Comparison of ENCODE assay signal across 22 mouse cellular contexts in the genomic region with DNA sequence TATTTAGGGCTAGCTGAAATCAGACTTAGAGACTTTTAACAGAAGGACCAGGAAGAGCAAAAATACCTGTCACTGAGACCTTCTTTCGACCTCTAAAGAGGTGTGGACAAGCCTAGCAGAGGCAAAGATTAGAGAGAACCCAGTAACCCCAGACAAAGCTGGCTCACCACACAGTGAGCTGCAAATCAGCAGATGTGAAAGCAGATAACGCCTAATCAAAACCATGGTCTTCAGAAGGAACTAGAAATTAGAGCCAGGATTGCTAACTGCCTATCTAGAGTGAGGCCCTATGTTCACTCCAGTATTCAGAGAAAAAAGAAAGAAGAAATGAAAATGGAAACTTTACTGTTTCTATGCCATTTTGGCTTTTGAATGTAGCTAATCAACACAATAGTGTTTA. TPM values are rescaled to one million over a fixed set of nuclear protein-coding genes. Genes with fewer than 3 reads are reported as not detected.
DNase-seq lines count a peak whose midpoint lies in the region; ATAC-seq and TF ChIP-seq lines count a peak whose summit lies in the region.
"Had no signal": no experiment of that assay in that cellular context is flagged by ENCODE, and none has a peak within 500 bp of the region (broad histone marks: within the 10 kb centered on the region; RNA-seq: fewer than 3 reads in every experiment).

No protein-coding gene starts in this region.

- no peak for TF ChIP-seq CTCF in heart, adult 2 months (IDR thresholded peaks at IDR 0.05)

- H3K4me1 ChIP-seq in heart, adult 2 months (ENCODE audit: control insufficient read depth, insufficient read depth, low read length), result peaks cover 4% of the 10 kb centered on the region
- H3K4me1 ChIP-seq: embryonic facial prominence, embryonic 12.5 days; heart, embryonic 12.5 days; hindbrain, embryonic 10.5 days; hindbrain, embryonic 15.5 days had no signal

- DNase-seq in heart, adult 2 months, result no peak
- no peak for DNase-seq in heart, adult 18-20 months
- DNase-seq in CD4-positive helper T cell, adult 2 months (ENCODE audit: low read depth, low spot score), result peak; percentile 30
- DNase-seq in cerebellum, adult 9-10 months, result no peak
- no peak for DNase-seq in heart, adult 11 months
- DNase-seq in kidney, adult 8-10 months, result no peak
- DNase-seq: adrenal gland, postnatal 10 days; cerebellum, adult 11-12 months; cerebellum, adult 9-11 months; gastrocnemius, postnatal 14 days had no signal

- no peak for TF ChIP-seq EP300 in heart, adult 2 months (IDR thresholded peaks at IDR 0.05; ENCODE audit: insufficient read depth, low read depth, low read length)

- no peaks in the 10 kb centered on the region for H3K27me3 ChIP-seq in heart, adult 2 months (ENCODE audit: control insufficient read depth, insufficient read depth, low read length)
- H3K27me3 ChIP-seq: embryonic facial prominence, embryonic 12.5 days; heart, embryonic 12.5 days; hindbrain, embryonic 15.5 days had no signal

- H3K9ac ChIP-seq in heart, adult 2 months (ENCODE audit: low read depth, low read length), result no peak overlapping the region
- H3K9ac ChIP-seq: embryonic facial prominence, embryonic 12.5 days; heart, embryonic 12.5 days; hindbrain, embryonic 15.5 days had no signal

- 67% methylated on average over 2 of the region's 2 CpGs for WGBS in heart, adult 2 months

- no peaks in the 10 kb centered on the region for H3K79me2 ChIP-seq in heart, adult 2 months (replicated peaks; ENCODE audit: control insufficient read depth, insufficient read depth, low read length)

- H3K4me3 ChIP-seq in heart, adult 2 months, result no peak overlapping the region
- H3K4me3 ChIP-seq: embryonic facial prominence, embryonic 12.5 days; heart, embryonic 12.5 days; hindbrain, embryonic 10.5 days; hindbrain, embryonic 15.5 days had no signal

- peak overlapping the region; percentile 13 for H3K27ac ChIP-seq in heart, adult 2 months
- H3K27ac ChIP-seq: embryonic facial prominence, embryonic 12.5 days; hindbrain, embryonic 10.5 days; hindbrain, embryonic 15.5 days had no signal

- ATAC-seq in granulocyte monocyte progenitor cell, adult 5-6 weeks (replicated peaks; ENCODE audit: poor library complexity, severe bottlenecking), result 0 out of 2 replicates have a peak, but pooled peaks have one; percentile 7
- peak; percentile 13; the same call in 1 of the 2 replicates for ATAC-seq in megakaryocyte, adult 5-6 weeks (ENCODE audit: poor library complexity, severe bottlenecking)
- ATAC-seq: forebrain, embryonic 16.5 days; intestine, postnatal 0 days had no signal

- peaks cover 20% of the 10 kb centered on the region for H3K36me3 ChIP-seq in heart, adult 2 months (ENCODE audit: control insufficient read depth, insufficient read depth, low read length)

- no peak for TF ChIP-seq POLR2A in heart, adult 2 months (IDR thresholded peaks at IDR 0.05; ENCODE audit: insufficient read depth, low read depth, low read length)

- intact Hi-C loops in heart, adult 2 months (cut with DNase I), result no loop called here

RNA-seq across cellular contexts. Expression of a gene that starts 20.1 kb away (rescaled TPM):
- 10 to 100 TPM; 17.5 to 19.5 TPM for total RNA-seq in heart, adult 2 months (2021)
- polyA plus RNA-seq in heart, adult 2 months (2012; rRNA removed), result 12.0 and 23.5 TPM in 2 replicates
- total RNA-seq in heart, adult 18-20 months (2021), result 10 to 100 TPM; 15.9 to 18.4 TPM
- total RNA-seq in granulocyte monocyte progenitor cell, adult 5-6 weeks (2014; fragmentation: Nextera tagmentation), result 52.3 and 64.6 TPM in 2 replicates
- 67.0 and 95.5 TPM in 2 replicates for total RNA-seq in granulocyte monocyte progenitor cell, adult 5-6 weeks (2017)
- 82.7 and 88.5 TPM in 2 replicates for total RNA-seq in megakaryocyte, adult 5-6 weeks (2015)
- 91.5 and 95.8 TPM in 2 replicates for total RNA-seq in megakaryocyte, adult 5-6 weeks (2017)

RNA-seq across cellular contexts. Expression of a gene that starts 28.0 kb away (rescaled TPM):
- total RNA-seq in heart, adult 2 months (2021), result 1 to 10 TPM; 5.4 to 5.5 TPM
- 3.6 and 7.3 TPM in 2 replicates for polyA plus RNA-seq in heart, adult 2 months (2012; rRNA removed)
- total RNA-seq in heart, adult 18-20 months (2021), result 1 to 10 TPM; 4.8 to 5.3 TPM
- 33.7 and 47.5 TPM in 2 replicates for total RNA-seq in granulocyte monocyte progenitor cell, adult 5-6 weeks (2014; fragmentation: Nextera tagmentation)
- 35.8 and 43.3 TPM in 2 replicates for total RNA-seq in granulocyte monocyte progenitor cell, adult 5-6 weeks (2017)
- total RNA-seq in megakaryocyte, adult 5-6 weeks (2015), result 17.7 and 19.4 TPM in 2 replicates
- total RNA-seq in megakaryocyte, adult 5-6 weeks (2017), result 22.1 and 27.0 TPM in 2 replicates

RNA-seq across cellular contexts. Expression of a gene that starts 38.7 kb away (rescaled TPM):
- 1 to 10 TPM in 1 of 2 experiments, under 1 TPM in 1; 0.78 to 1.5 TPM for total RNA-seq in heart, adult 2 months (2021)
- polyA plus RNA-seq in heart, adult 2 months (2012; rRNA removed), result not detected in 2 replicates
- not detected for total RNA-seq in heart, adult 18-20 months (2021)
- not detected in 2 replicates for total RNA-seq in granulocyte monocyte progenitor cell, adult 5-6 weeks (2014; fragmentation: Nextera tagmentation)
- not detected in 2 replicates for total RNA-seq in granulocyte monocyte progenitor cell, adult 5-6 weeks (2017)
- not detected in 2 replicates for total RNA-seq in megakaryocyte, adult 5-6 weeks (2015)
- not detected in 2 replicates for total RNA-seq in megakaryocyte, adult 5-6 weeks (2017)
- total RNA-seq: adrenal gland, postnatal 10 days; gastrocnemius, postnatal 14 days had no signal
- polyA plus RNA-seq: cortical plate, adult 2 months; embryonic facial prominence, embryonic 12.5 days; forebrain, embryonic 11.5 days; forebrain, embryonic 16.5 days; frontal cortex, adult 2 months; heart, embryonic 12.5 days; heart, embryonic 16.5 days; hindbrain, embryonic 10.5 days; hindbrain, embryonic 15.5 days; intestine, postnatal 0 days had no signal

RNA-seq across cellular contexts. Expression of a gene that starts 47.6 kb away (rescaled TPM):
- total RNA-seq in heart, adult 2 months (2021), result 1 to 10 TPM; 2.0 TPM
- 0.76 and 1.4 TPM in 2 replicates for polyA plus RNA-seq in heart, adult 2 months (2012; rRNA removed)
- 1 to 10 TPM; 1.6 to 2.2 TPM for total RNA-seq in heart, adult 18-20 months (2021)
- 31.2 and 35.0 TPM in 2 replicates for total RNA-seq in granulocyte monocyte progenitor cell, adult 5-6 weeks (2014; fragmentation: Nextera tagmentation)
- 50.1 and 72.7 TPM in 2 replicates for total RNA-seq in granulocyte monocyte progenitor cell, adult 5-6 weeks (2017)
- 33.6 and 36.1 TPM in 2 replicates for total RNA-seq in megakaryocyte, adult 5-6 weeks (2015)
- 44.9 and 46.2 TPM in 2 replicates for total RNA-seq in megakaryocyte, adult 5-6 weeks (2017)
